Mouse (Mus musculus): ENCODE measurements around the gene Gm10668.
"Not testable (repeated sequence)": the region's sequence is repeated elsewhere in the genome, so short reads cannot be mapped to it uniquely, and the experiment has no call there.

Gm10668 gene

GRCm38 (mm10) chr7:20730524-20730923, at the start of gene Gm10668:
Gene Gm10668, minus strand, starts transcription at chr7:20730624.
- not testable (repeated sequence) for DNase-seq (ENCODE audit: low spot score in 2 of 2)

- not testable (repeated sequence) for DNase-seq (ENCODE audit: low spot score in 2 of 2)
These were observed 40.5 kb upstream of the Gm10668 start, which contains the start of gene Vmn1r112 for GRCm38 (mm10) chr7:20770885-20771284. Gene Vmn1r112, plus strand, starts transcription at chr7:20771185.

- DNase-seq (ENCODE audit: low spot score in 2 of 2), result not testable (repeated sequence)
These were observed 27.3 kb downstream of the Gm10668 start, which contains the start of gene Vmn1r111 for GRCm38 (mm10) chr7:20703116-20703515. Gene Vmn1r111, minus strand, starts transcription at chr7:20703216.

Data from right cerebral cortex, postnatal 10 days (tissue).